In the genomic region with DNA sequence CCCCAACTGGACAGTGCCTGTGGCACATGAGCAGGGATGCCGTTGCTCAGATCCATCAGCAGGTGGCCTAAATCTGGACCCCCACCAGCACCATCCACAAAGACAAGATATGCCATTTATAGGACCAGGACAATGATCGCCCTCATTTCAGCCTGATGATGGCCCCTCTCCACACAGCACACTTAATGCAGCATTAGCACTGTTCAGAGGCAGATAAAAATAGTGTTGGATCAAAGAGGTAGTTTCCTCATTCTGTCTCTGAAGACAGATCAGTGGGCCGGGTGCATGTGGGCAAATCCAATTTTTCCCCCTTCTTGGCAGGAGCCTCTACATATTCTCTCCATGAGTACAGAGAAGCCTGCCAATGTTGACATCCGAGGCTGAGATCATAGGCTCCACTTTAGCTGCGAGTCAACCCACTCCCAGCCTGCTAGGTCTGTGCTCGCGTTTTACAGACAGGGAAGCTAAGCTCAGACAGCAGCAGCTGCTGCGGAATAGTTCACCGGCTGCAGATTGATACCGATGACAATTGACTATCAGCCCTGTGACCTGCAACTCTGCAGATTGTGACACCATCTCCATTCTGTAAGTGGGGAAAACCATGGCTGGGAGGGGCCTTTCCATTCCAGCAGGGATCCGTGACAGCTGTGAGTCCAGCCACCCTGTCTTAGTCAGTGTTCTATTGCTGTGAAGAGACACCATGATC, we compare ENCODE assay signal across 9 mouse cellular contexts.
DNase-seq lines count a peak whose midpoint lies in the region; ATAC-seq lines count a peak whose summit lies in the region.
"Had no signal": no experiment of that assay in that cellular context is flagged by ENCODE, and none has a peak within 500 bp of the region (broad histone marks: within the 10 kb centered on the region; RNA-seq: fewer than 3 reads in every experiment).

No protein-coding gene starts in this region.

- no peaks in the 10 kb centered on the region for H3K9me3 ChIP-seq in forebrain, embryonic 14.5 days (replicated peaks; ENCODE audit: control insufficient read depth, low read length)
- no peaks in the 10 kb centered on the region for H3K9me3 ChIP-seq in forebrain, embryonic 11.5 days (ENCODE audit: control insufficient read depth, low read length)

- no peak overlapping the region for H3K9ac ChIP-seq in forebrain, embryonic 14.5 days (ENCODE audit: low read length)
- no peak overlapping the region for H3K9ac ChIP-seq in forebrain, embryonic 11.5 days (ENCODE audit: low read length)

- peak; percentile 84 for DNase-seq in forebrain, embryonic 14.5 days (ENCODE audit: low spot score)
- DNase-seq in forebrain, embryonic 11.5 days (ENCODE audit: low spot score) = no peak
- DNase-seq in frontal cortex, adult 2 months (ENCODE audit: extremely low spot score in 1 of 2, low spot score in 1 of 2) = peak; percentile 91
- DNase-seq in heart, postnatal 14 days = peak; percentile 57 to 67
- peak; percentile 38 for DNase-seq in left cerebral cortex, postnatal 4 days
- peak; percentile 34 for DNase-seq in right cerebral cortex, postnatal 4 days
- DNase-seq in c-Kit-positive CD71-positive TER-119-positive erythroid progenitor cells, embryonic 14.5 days (ENCODE audit: low spot score) = no peak
- no peak for DNase-seq in adrenal gland, adult 2 months

- WGBS in forebrain, embryonic 14.5 days = 63% methylated on average over 11 of the region's 11 CpGs
- WGBS in forebrain, embryonic 11.5 days = 84% methylated on average over 11 of the region's 11 CpGs

- intact Hi-C loops in heart, postnatal 14 days (cut with DNase I) = loop anchor here (5.0 kb wide), 2 partner anchors 38 to 183 kb away; no protein-coding TSS in a partner anchor
- intact Hi-C loops in left cerebral cortex, postnatal 4 days (cut with DNase I) = no loop called here

- H3K27me3 ChIP-seq in forebrain, embryonic 14.5 days (replicated peaks; ENCODE audit: control insufficient read depth, insufficient read depth, low read length) = no peaks in the 10 kb centered on the region
- H3K27me3 ChIP-seq in forebrain, embryonic 11.5 days (ENCODE audit: control insufficient read depth, insufficient read depth, low read length) = no peaks in the 10 kb centered on the region

- H3K36me3 ChIP-seq in forebrain, embryonic 14.5 days (ENCODE audit: control insufficient read depth, insufficient read depth, low read length) = no peaks in the 10 kb centered on the region
- H3K36me3 ChIP-seq in forebrain, embryonic 11.5 days (ENCODE audit: control insufficient read depth, insufficient read depth, low read length) = no peaks in the 10 kb centered on the region

- peak overlapping the region; percentile 39; the same call in 1 of the 2 replicates for H3K27ac ChIP-seq in forebrain, embryonic 14.5 days (ENCODE audit: low read depth, low read length)
- no peak overlapping the region for H3K27ac ChIP-seq in forebrain, embryonic 11.5 days (ENCODE audit: low read depth, low read length)
- H3K27ac ChIP-seq: macrophage had no signal

- no peak overlapping the region for H3K4me3 ChIP-seq in forebrain, embryonic 14.5 days (ENCODE audit: low read depth, low read length)
- no peak overlapping the region for H3K4me3 ChIP-seq in forebrain, embryonic 11.5 days (ENCODE audit: low read depth, low read length)

- peak; percentile 72; the same call in 1 of the 2 replicates for ATAC-seq in forebrain, embryonic 14.5 days
- ATAC-seq in forebrain, embryonic 11.5 days (replicated peaks; ENCODE audit: low FRiP score) = no peak

- no peak overlapping the region for H3K4me2 ChIP-seq in forebrain, embryonic 14.5 days (ENCODE audit: low read length)
- no peak overlapping the region for H3K4me2 ChIP-seq in forebrain, embryonic 11.5 days (ENCODE audit: low read depth, low read length, severe bottlenecking)

- 0 out of 2 replicates have a peak, but pooled peaks cover 10% of the 10 kb centered on the region for H3K4me1 ChIP-seq in forebrain, embryonic 14.5 days (ENCODE audit: control insufficient read depth, insufficient read depth, low read length)
- H3K4me1 ChIP-seq in forebrain, embryonic 11.5 days (replicated peaks; ENCODE audit: control insufficient read depth, insufficient read depth, low read length) = peaks cover 11% of the 10 kb centered on the region; the same call in 1 of the 2 replicates

Comparison
In these comparisons a context has a peak if more than half of its experiments do, and no peak if none do; other contexts are left out.
1. DNase-seq: peak in forebrain, embryonic 14.5 days (single experiment), frontal cortex, adult 2 months (2 of 2), heart, postnatal 14 days (2 of 2), left cerebral cortex, postnatal 4 days (single experiment) and right cerebral cortex, postnatal 4 days (single experiment); none in forebrain, embryonic 11.5 days (single experiment), c-Kit-positive CD71-positive TER-119-positive erythroid progenitor cells, embryonic 14.5 days (single experiment) and adrenal gland, adult 2 months (single experiment).